Mouse (Mus musculus): ENCODE results near the gene Art1. TPM values are rescaled to one million over a fixed set of nuclear protein-coding genes. Genes with fewer than 3 reads are reported as not detected.

Art1 gene
- total RNA-seq (2021) = not detected
- long read RNA-seq, experiment 1 = 0 reads
- long read RNA-seq, experiment 2 = 0 reads

GRCm38 (mm10) chr7:102101487-102101886 is at the start of gene Art1:
Gene Art1, plus strand, starts transcription at chr7:102101743.
- Histone ChIP-seq H3K4me3 (no peak within 1 kb of the TSS), H3K27ac (no peak within 1 kb of the TSS)
- DNase-seq (ENCODE audit: extremely low spot score in 1 of 2, low spot score in 2 of 2) = no peak
- intact Hi-C loops (cut with DNase I) = no loop called here
- no peak for TF ChIP-seq CTCF (IDR thresholded peaks at IDR 0.05)

GRCm38 (mm10) chr7:102061353-102061752 is 40.2 kb upstream of the Art1 start:
- TF ChIP-seq CTCF (IDR thresholded peaks at IDR 0.05) = no peak
- intact Hi-C loops (cut with DNase I) = no loop called here
- H3K27ac ChIP-seq = no peak overlapping the region
- no peak for DNase-seq (ENCODE audit: extremely low spot score in 1 of 2, low spot score in 2 of 2)
- no peak overlapping the region for H3K4me3 ChIP-seq

- TF ChIP-seq CTCF (IDR thresholded peaks at IDR 0.05) = no peak
- DNase-seq (ENCODE audit: extremely low spot score in 1 of 2, low spot score in 2 of 2) = no peak
- intact Hi-C loops (cut with DNase I) = no loop called here
- H3K4me3 ChIP-seq = no peak overlapping the region
- H3K27ac ChIP-seq = no peak overlapping the region
Measured at GRCm38 (mm10) chr7:102062203-102062602, 39.3 kb upstream of the Art1 start.

GRCm38 (mm10) chr7:102063891-102064290 is 37.7 kb upstream of the Art1 start:
- no peak for DNase-seq (ENCODE audit: extremely low spot score in 1 of 2, low spot score in 2 of 2)
- TF ChIP-seq CTCF (IDR thresholded peaks at IDR 0.05) = no peak
- Histone ChIP-seq H3K27ac (no peak overlapping the region), H3K4me3 (peak overlapping the region; percentile 93)
- intact Hi-C loops (cut with DNase I) = no loop called here

- TF ChIP-seq CTCF (IDR thresholded peaks at IDR 0.05) = no peak
- no peak for DNase-seq (ENCODE audit: extremely low spot score in 1 of 2, low spot score in 2 of 2)
- intact Hi-C loops (cut with DNase I) = loop anchor here (1.0 kb wide), 1 partner anchor 131 kb away; the partner anchor contains the start of gene Lrrc51
- Histone ChIP-seq H3K27ac (peak overlapping the region; percentile 78), H3K4me3 (peak overlapping the region; percentile 93)
Measured at GRCm38 (mm10) chr7:102064655-102065045, 36.9 kb upstream of the Art1 start.

- intact Hi-C loops (cut with DNase I) = loop anchor here (1.0 kb wide), 1 partner anchor 132 kb away; the partner anchor contains the start of gene Lrrc51
Measured at GRCm38 (mm10) chr7:102065046-102065891, 36.3 kb upstream of the Art1 start, which contains the start of the genes Rnf121, Xndc1 and Xntrpc. Gene Rnf121, minus strand, starts transcription at chr7:102065469. Gene Xndc1, plus strand, starts transcription at chr7:102065511. Gene Xntrpc, plus strand, starts transcription at chr7:102065713.

GRCm38 (mm10) chr7:102066363-102066762 is 35.2 kb upstream of the Art1 start:
- Histone ChIP-seq H3K4me3 (peak overlapping the region; percentile 93), H3K27ac (no peak overlapping the region)
- no peak for TF ChIP-seq CTCF (IDR thresholded peaks at IDR 0.05)
- intact Hi-C loops (cut with DNase I) = no loop called here
- DNase-seq (ENCODE audit: extremely low spot score in 1 of 2, low spot score in 2 of 2) = no peak

More at GRCm38 (mm10) chr7:102065046-102065891, 36.3 kb upstream of the Art1 start, which contains the start of the genes Rnf121, Xndc1 and Xntrpc:
- Histone ChIP-seq H3K27ac (peak within 1 kb of the TSS; percentile 78), H3K4me3 (peak within 1 kb of the TSS; percentile 93)
- no peak for TF ChIP-seq CTCF (IDR thresholded peaks at IDR 0.05)
- peak; percentile 91 to 92 for DNase-seq (ENCODE audit: extremely low spot score in 1 of 2, low spot score in 2 of 2)

GRCm38 (mm10) chr7:102076714-102077296 is 24.7 kb upstream of the Art1 start:
- Histone ChIP-seq H3K4me3 (no peak overlapping the region), H3K27ac (no peak overlapping the region)
- peak; percentile 71 for TF ChIP-seq CTCF (IDR thresholded peaks at IDR 0.05)
- no peak for DNase-seq (ENCODE audit: extremely low spot score in 1 of 2, low spot score in 2 of 2)
- intact Hi-C loops (cut with DNase I) = loop anchor here (5.0 kb wide), 1 partner anchor 420 kb away; no protein-coding TSS in a partner anchor

GRCm38 (mm10) chr7:102078517-102078916 is 23.0 kb upstream of the Art1 start:
- intact Hi-C loops (cut with DNase I) = loop anchor here (2.0 to 5.0 kb wide), 3 partner anchors 80 to 421 kb away; no protein-coding TSS in a partner anchor
- Histone ChIP-seq H3K27ac (no peak overlapping the region), H3K4me3 (no peak overlapping the region)
- TF ChIP-seq CTCF (IDR thresholded peaks at IDR 0.05) = peak; percentile 80
- no peak for DNase-seq (ENCODE audit: extremely low spot score in 1 of 2, low spot score in 2 of 2)

- Histone ChIP-seq H3K27ac (no peak overlapping the region), H3K4me3 (no peak overlapping the region)
- intact Hi-C loops (cut with DNase I) = no loop called here
- TF ChIP-seq CTCF (IDR thresholded peaks at IDR 0.05) = no peak
- no peak for DNase-seq (ENCODE audit: extremely low spot score in 1 of 2, low spot score in 2 of 2)
Measured at GRCm38 (mm10) chr7:102080311-102080710, 21.2 kb upstream of the Art1 start.

- no peak overlapping the region for H3K4me3 ChIP-seq
- no peak for DNase-seq (ENCODE audit: extremely low spot score in 1 of 2, low spot score in 2 of 2)
- no peak for TF ChIP-seq CTCF (IDR thresholded peaks at IDR 0.05)
- no peak overlapping the region for H3K27ac ChIP-seq
- intact Hi-C loops (cut with DNase I) = no loop called here
Measured at GRCm38 (mm10) chr7:102081784-102082183, 19.8 kb upstream of the Art1 start.

- intact Hi-C loops (cut with DNase I) = no loop called here
- no peak for TF ChIP-seq CTCF (IDR thresholded peaks at IDR 0.05)
- Histone ChIP-seq H3K4me3 (no peak within 1 kb of the TSS), H3K27ac (no peak within 1 kb of the TSS)
- DNase-seq (ENCODE audit: extremely low spot score in 1 of 2, low spot score in 2 of 2) = no peak
Measured at GRCm38 (mm10) chr7:102082816-102083215, 18.7 kb upstream of the Art1 start, which contains the start of gene Trpc2. Gene Trpc2, plus strand, starts transcription at chr7:102083116.
